Mouse (Mus musculus) lung, postnatal 0 days (tissue): ENCODE data around the gene Cldn18.

ENCODE experiments used
- CTCF ChIP-seq: IDR thresholded peaks from 2 replicates; pipeline ENCODE4 v1.5.1; 2016; ENCODE audit warnings: antibody characterized with exemption, mild to moderate bottlenecking
- EP300 ChIP-seq: IDR thresholded peaks from 2 replicates; pipeline ENCODE4 v1.6.1; 2016; ENCODE audit warnings: antibody characterized with exemption, mild to moderate bottlenecking, control low read depth

DNA sequence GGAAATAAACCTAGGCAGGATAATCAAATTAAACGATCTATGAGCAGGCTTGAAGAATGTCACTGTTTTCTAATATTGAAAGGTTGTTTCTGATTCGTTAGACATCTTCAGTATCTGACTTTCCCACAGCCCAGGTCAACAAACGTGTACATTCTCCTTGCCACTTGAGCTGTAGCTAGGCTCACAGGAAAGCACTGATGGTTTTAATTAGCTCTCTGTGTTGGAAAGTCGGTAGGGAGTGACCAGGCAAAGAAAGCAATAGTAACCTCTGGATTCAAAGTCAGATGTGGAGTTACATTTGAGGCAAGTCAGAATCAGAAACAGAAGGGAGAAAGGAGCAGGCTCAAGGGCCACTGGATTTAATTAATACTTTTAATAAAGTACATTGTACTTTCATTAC lies 30.7 kb upstream of the Cldn18 start:
- no peak for TF ChIP-seq CTCF
- TF ChIP-seq EP300, result no peak
